Mouse (Mus musculus): ENCODE measurements around the gene G430095P16Rik.

Gene G430095P16Rik

GRCm38 (mm10) chr8:84718959-84719690 is 3.7 kb upstream of the G430095P16Rik start:
- DNase-seq (ENCODE audit: low read depth, low spot score), result no peak

- DNase-seq (ENCODE audit: low read depth, low spot score), result no peak
Measured at GRCm38 (mm10) chr8:84722530-84722849, 317 bp upstream of the G430095P16Rik start.

GRCm38 (mm10) chr8:84723571-84723900 is 729 bp downstream of the G430095P16Rik start:
- no peak for DNase-seq (ENCODE audit: low read depth, low spot score)

- DNase-seq (ENCODE audit: low read depth, low spot score), result no peak
Measured at GRCm38 (mm10) chr8:84724683-84725082, 1.9 kb downstream of the G430095P16Rik start.

- DNase-seq (ENCODE audit: low read depth, low spot score), result no peak
Measured at GRCm38 (mm10) chr8:84725246-84725940, 2.6 kb downstream of the G430095P16Rik start.

GRCm38 (mm10) chr8:84725941-84726259 is 3.1 kb downstream of the G430095P16Rik start:
- DNase-seq (ENCODE audit: low read depth, low spot score), result no peak

GRCm38 (mm10) chr8:84728474-84728873 is 5.7 kb downstream of the G430095P16Rik start:
- DNase-seq (ENCODE audit: low read depth, low spot score), result no peak

- DNase-seq (ENCODE audit: low read depth, low spot score), result no peak
Measured at GRCm38 (mm10) chr8:84729921-84730362, 7.1 kb downstream of the G430095P16Rik start.

GRCm38 (mm10) chr8:84730541-84731370 is 7.9 kb downstream of the G430095P16Rik start:
- DNase-seq (ENCODE audit: low read depth, low spot score), result no peak

GRCm38 (mm10) chr8:84731371-84732177 is 8.8 kb downstream of the G430095P16Rik start:
- DNase-seq (ENCODE audit: low read depth, low spot score), result no peak

- no peak for DNase-seq (ENCODE audit: low read depth, low spot score)
Measured at GRCm38 (mm10) chr8:84732545-84732944, 9.7 kb downstream of the G430095P16Rik start.

- DNase-seq (ENCODE audit: low read depth, low spot score), result no peak
Measured at GRCm38 (mm10) chr8:84732996-84733395, 10.2 kb downstream of the G430095P16Rik start.

- DNase-seq (ENCODE audit: low read depth, low spot score), result no peak
Measured at GRCm38 (mm10) chr8:84733959-84734358, 11.2 kb downstream of the G430095P16Rik start.

- DNase-seq (ENCODE audit: low read depth, low spot score), result no peak
Measured at GRCm38 (mm10) chr8:84734680-84735079, 11.9 kb downstream of the G430095P16Rik start.

GRCm38 (mm10) chr8:84735597-84735996 is 12.8 kb downstream of the G430095P16Rik start:
- DNase-seq (ENCODE audit: low read depth, low spot score), result no peak

- DNase-seq (ENCODE audit: low read depth, low spot score), result no peak
Measured at GRCm38 (mm10) chr8:84736521-84736920, 13.7 kb downstream of the G430095P16Rik start.

GRCm38 (mm10) chr8:84737608-84738007 is 14.8 kb downstream of the G430095P16Rik start:
- DNase-seq (ENCODE audit: low read depth, low spot score), result peak; percentile 72

GRCm38 (mm10) chr8:84738266-84738665 is 15.5 kb downstream of the G430095P16Rik start:
- DNase-seq (ENCODE audit: low read depth, low spot score), result no peak

GRCm38 (mm10) chr8:84738715-84739400 is 16.1 kb downstream of the G430095P16Rik start:
- no peak for DNase-seq (ENCODE audit: low read depth, low spot score)

GRCm38 (mm10) chr8:84739401-84739742 is 16.6 kb downstream of the G430095P16Rik start:
- no peak for DNase-seq (ENCODE audit: low read depth, low spot score)

Measured in retina, postnatal 7 days (tissue).